Mouse (Mus musculus) stomach, postnatal 0 days (tissue): ENCODE results near the gene Lyl1. TPM values are rescaled to one million over a fixed set of nuclear protein-coding genes. Genes with fewer than 3 reads are reported as not detected.

Source experiments
- ATAC-seq: fragments of 200-750 bp; cut with Nextera tagmentation; 2 replicates; pipeline ENCODE4 v1.8.0; 2017; ENCODE audit not compliant: low FRiP score, low TSS enrichment
- DNase-seq: peaks from one replicate; pipeline ENCODE4 v3.0.0-alpha.2; 2016; ENCODE audit warnings: low spot score
- H3K27ac ChIP-seq: fragments of 300-500 bp; sonication (generic); replicated peaks from 2 replicates; pipeline ENCODE4 v1.5.1; 2014; ENCODE audit warnings: mild to moderate bottlenecking, control low read depth
- H3K27me3 ChIP-seq: fragments of 300-500 bp; sonication (generic); 2 replicates; pipeline ENCODE4 v1.6.1; 2014; ENCODE audit warnings: low read length; ENCODE audit not compliant: control insufficient read depth, insufficient read depth
- H3K36me3 ChIP-seq: fragments of 300-500 bp; sonication (generic); 2 replicates; pipeline ENCODE4 v1.6.1; 2014; ENCODE audit warnings: low read length, mixed read lengths; ENCODE audit not compliant: control insufficient read depth, insufficient read depth
- H3K4me1 ChIP-seq: fragments of 300-500 bp; sonication (generic); replicated peaks from 2 replicates; pipeline ENCODE4 v1.6.1; 2014; ENCODE audit warnings: antibody characterized with exemption; ENCODE audit not compliant: control insufficient read depth, insufficient read depth
- H3K4me2 ChIP-seq: fragments of 300-500 bp; sonication (generic); replicated peaks from 2 replicates; pipeline ENCODE4 v1.6.1; 2014; ENCODE audit warnings: low read depth, mild to moderate bottlenecking, control low read depth, moderate library complexity
- H3K4me3 ChIP-seq: fragments of 300-500 bp; sonication (generic); 2 replicates; pipeline ENCODE4 v1.5.1; 2014; ENCODE audit warnings: low read depth, low read length, control low read depth
- H3K9ac ChIP-seq: fragments of 300-500 bp; sonication (generic); 2 replicates; pipeline ENCODE4 v1.6.1; 2014; ENCODE audit warnings: mild to moderate bottlenecking, low read length, control low read depth, mixed read lengths
- H3K9me3 ChIP-seq: fragments of 300-500 bp; sonication (generic); 2 replicates; pipeline ENCODE4 v1.6.1; 2016; ENCODE audit warnings: low read length; ENCODE audit not compliant: control insufficient read depth
- CTCF ChIP-seq: IDR thresholded peaks from 2 replicates; pipeline ENCODE4 v1.5.1; 2016; ENCODE audit warnings: antibody characterized with exemption, low read depth, mild to moderate bottlenecking, moderate library complexity
- EP300 ChIP-seq: optimal IDR thresholded peaks from 2 replicates; pipeline ENCODE3; 2016; ENCODE audit warnings: antibody characterized with exemption
- WGBS: fragments of 180-500 bp; shearing (Covaris S2); extraction: QIAGEN DNeasy Blood & Tissue Kit; methylation state at CpG from one replicate; pipeline ENCODE4 v1.1.7; 2014; 5-methylcytosine and 5-hydroxymethylcytosine counted together
- polyA plus RNA-seq: library from polyadenylated mRNA; unstranded; fragments of >200 nt; fragmentation: Nextera tagmentation; extraction: Ambion mirVana; gene quantifications from 2 replicates; pipeline ENCODE4 v1.2.1, GENCODE M21; 2015

Lyl1 gene
- polyA plus RNA-seq, 1 experiment from 2014 or later, result 4.0 TPM

GRCm38 (mm10) chr8:84697166-84698130, 3.8 kb upstream of the Lyl1 start:
- no peak overlapping the region for H3K4me2 ChIP-seq
- H3K4me3 ChIP-seq, result no peak overlapping the region
- H3K9me3 ChIP-seq, result no peaks in the 10 kb centered on the region
- peak overlapping the region; percentile 79; the same call in 1 of the 2 replicates for H3K27ac ChIP-seq
- ATAC-seq (no peak), DNase-seq (peak; percentile 64)
- TF ChIP-seq CTCF (peak; percentile 77), EP300 (no peak)
- H3K9ac ChIP-seq, result no peak overlapping the region
- WGBS, result 85% methylated on average over 14 of the region's 14 CpGs
- H3K4me1 ChIP-seq, result no peaks in the 10 kb centered on the region
- H3K27me3 ChIP-seq, result no peaks in the 10 kb centered on the region
- peaks cover 6% of the 10 kb centered on the region; the same call in 1 of the 2 replicates for H3K36me3 ChIP-seq

- no peak for TF ChIP-seq CTCF
- no peak for TF ChIP-seq EP300
- Histone ChIP-seq H3K27ac (peak overlapping the region; percentile 79; the same call in 1 of the 2 replicates), H3K4me1 (no peaks in the 10 kb centered on the region), H3K27me3 (no peaks in the 10 kb centered on the region), H3K9me3 (no peaks in the 10 kb centered on the region), H3K9ac (no peak overlapping the region), H3K4me2 (no peak overlapping the region), H3K36me3 (peaks cover 3% of the 10 kb centered on the region; the same call in 1 of the 2 replicates), H3K4me3 (no peak overlapping the region)
- ATAC-seq, result peak; percentile 11; the same call in 1 of the 2 replicates
- no peak for DNase-seq
- WGBS, result 83% methylated on average over 5 of the region's 5 CpGs
Measured at GRCm38 (mm10) chr8:84698288-84698687, 3.0 kb upstream of the Lyl1 start.

DNA sequence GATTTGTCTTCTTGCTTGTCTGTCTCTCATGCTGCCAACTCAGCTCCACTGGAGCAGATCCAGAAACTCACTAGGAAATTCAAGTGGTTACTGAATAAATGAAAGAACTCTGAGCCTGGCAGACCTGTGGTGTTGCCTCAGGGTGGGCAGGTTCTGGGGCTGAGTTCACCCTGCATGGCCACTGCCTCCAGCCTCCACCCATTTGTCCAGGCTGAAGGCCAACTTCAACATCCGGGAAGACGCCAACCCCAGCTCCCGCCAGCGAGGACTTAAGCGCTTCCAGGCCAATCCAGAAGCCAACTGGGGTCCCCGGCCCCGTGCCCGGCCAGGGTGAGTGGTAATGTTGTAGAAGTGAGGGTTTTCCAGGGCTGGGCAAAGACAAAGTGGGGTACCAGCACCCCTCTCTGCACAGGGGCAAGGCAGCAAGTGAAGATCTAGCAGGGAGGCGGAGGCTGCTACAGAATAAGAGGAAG, 2.3 kb upstream of the Lyl1 start:
- H3K9ac ChIP-seq, result 0 out of 2 replicates have a peak overlapping the region, but pooled peaks have one; percentile 38
- H3K36me3 ChIP-seq, result peaks cover 5% of the 10 kb centered on the region; the same call in 1 of the 2 replicates
- DNase-seq (peak; percentile 83), ATAC-seq (peak; percentile 76)
- no peaks in the 10 kb centered on the region for H3K27me3 ChIP-seq
- 0 out of 2 replicates have a peak overlapping the region, but pooled peaks have one; percentile 12 for H3K4me3 ChIP-seq
- H3K4me1 ChIP-seq, result no peaks in the 10 kb centered on the region
- peak overlapping the region; percentile 79 for H3K27ac ChIP-seq
- TF ChIP-seq CTCF (no peak), EP300 (no peak)
- 69% methylated on average over 9 of the region's 9 CpGs for WGBS
- no peaks in the 10 kb centered on the region for H3K9me3 ChIP-seq
- peak overlapping the region; percentile 2; the same call in 1 of the 2 replicates for H3K4me2 ChIP-seq

DNA sequence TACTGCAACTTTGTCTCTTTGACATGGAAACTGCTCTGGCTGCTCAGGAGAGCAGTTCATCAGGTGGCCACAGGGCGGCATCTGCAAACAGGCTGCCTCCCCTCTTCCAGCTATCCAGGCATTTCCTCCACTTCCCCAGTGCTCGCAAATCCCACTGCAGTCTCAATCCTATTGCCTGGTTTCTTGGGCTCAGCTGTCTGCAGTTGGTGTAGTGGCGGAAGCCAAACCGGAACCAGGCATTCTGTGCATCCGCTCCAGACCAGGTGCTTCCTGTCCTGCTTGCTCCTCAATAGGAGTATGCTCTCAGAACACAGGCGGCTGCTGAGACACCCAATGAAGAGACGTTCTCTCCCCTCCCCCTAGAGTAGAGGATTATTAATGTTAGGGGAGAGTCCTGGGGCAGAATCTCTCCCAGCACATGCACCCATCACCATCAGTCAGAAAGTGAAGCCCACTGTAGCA, 1.4 kb upstream of the Lyl1 start:
- WGBS, result 50% methylated on average over 7 of the region's 7 CpGs
- Histone ChIP-seq H3K27me3 (no peaks in the 10 kb centered on the region), H3K4me3 (no peak overlapping the region), H3K4me1 (peaks cover 1% of the 10 kb centered on the region; the same call in 1 of the 2 replicates), H3K4me2 (no peak overlapping the region), H3K27ac (peak overlapping the region; percentile 79), H3K36me3 (peaks cover 5% of the 10 kb centered on the region; the same call in 1 of the 2 replicates), H3K9me3 (no peaks in the 10 kb centered on the region), H3K9ac (no peak overlapping the region)
- peak; percentile 79 for DNase-seq
- ATAC-seq, result peak; percentile 14; the same call in 1 of the 2 replicates
- TF ChIP-seq CTCF, result peak; percentile 80
- TF ChIP-seq EP300, result peak; percentile 62

DNA sequence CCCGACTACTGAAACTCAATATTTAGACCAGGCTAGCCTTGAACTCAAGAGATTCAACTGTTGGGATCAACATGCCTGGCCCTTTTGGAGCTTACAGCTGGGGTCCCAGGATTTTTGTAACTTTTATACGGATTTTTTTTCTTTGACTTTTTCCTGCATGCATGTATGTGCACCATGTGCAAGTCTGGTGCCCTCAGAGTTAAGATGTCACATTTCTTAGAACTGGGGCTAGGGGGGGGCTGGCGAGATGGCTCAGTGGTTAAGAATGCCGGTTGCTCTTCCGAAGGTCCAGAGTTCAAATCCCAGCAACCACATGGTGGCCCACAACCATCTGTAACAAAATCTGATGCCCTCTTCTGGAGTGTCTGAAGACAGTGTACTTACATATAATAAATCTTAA, 731 bp upstream of the Lyl1 start:
- no peak overlapping the region for H3K4me3 ChIP-seq
- H3K36me3 ChIP-seq, result peaks cover 2% of the 10 kb centered on the region; the same call in 1 of the 2 replicates
- DNase-seq (no peak), ATAC-seq (no peak)
- TF ChIP-seq EP300 (no peak), CTCF (no peak)
- peak overlapping the region; percentile 70 for H3K27ac ChIP-seq
- H3K4me2 ChIP-seq, result no peak overlapping the region
- no peaks in the 10 kb centered on the region for H3K9me3 ChIP-seq
- H3K4me1 ChIP-seq, result peaks cover 2% of the 10 kb centered on the region; the same call in 1 of the 2 replicates
- WGBS, result 72% methylated on average over 5 of the region's 5 CpGs
- H3K9ac ChIP-seq, result no peak overlapping the region
- H3K27me3 ChIP-seq, result no peaks in the 10 kb centered on the region
